Mouse (Mus musculus): ENCODE data around the gene Inpp4b. TPM values are rescaled to one million over a fixed set of nuclear protein-coding genes. Genes with fewer than 3 reads are reported as not detected.

Inpp4b gene
- total RNA-seq, 4 experiments from 2014 or later, result 10.6 to 13.5 (median 11.5) TPM

GRCm38 (mm10) chr8:81466776-81467175 lies 124.4 kb downstream of the Inpp4b start:
- DNase-seq (ENCODE audit: low spot score in 2 of 2), result no peak

- no peak for DNase-seq (ENCODE audit: low spot score in 2 of 2)
These were observed 136.3 kb downstream of the Inpp4b start for GRCm38 (mm10) chr8:81478674-81479073.

- DNase-seq (ENCODE audit: low spot score in 2 of 2), result no peak
These were observed 141.5 kb downstream of the Inpp4b start for GRCm38 (mm10) chr8:81483834-81484233.

GRCm38 (mm10) chr8:81485626-81486025 lies 143.3 kb downstream of the Inpp4b start:
- no peak for DNase-seq (ENCODE audit: low spot score in 2 of 2)

- no peak for DNase-seq (ENCODE audit: low spot score in 2 of 2)
These were observed 147.7 kb downstream of the Inpp4b start for GRCm38 (mm10) chr8:81489894-81490661.

- DNase-seq (ENCODE audit: low spot score in 2 of 2), result no peak
These were observed 148.8 kb downstream of the Inpp4b start for GRCm38 (mm10) chr8:81491097-81491705.

- DNase-seq (ENCODE audit: low spot score in 2 of 2), result no peak
These were observed 149.4 kb downstream of the Inpp4b start for GRCm38 (mm10) chr8:81491706-81492204.

- no peak for DNase-seq (ENCODE audit: low spot score in 2 of 2)
These were observed 152.5 kb downstream of the Inpp4b start for GRCm38 (mm10) chr8:81494823-81495222.

- DNase-seq (ENCODE audit: low spot score in 2 of 2), result no peak
These were observed 155.3 kb downstream of the Inpp4b start for GRCm38 (mm10) chr8:81497646-81498045.

GRCm38 (mm10) chr8:81502216-81502615 lies 159.9 kb downstream of the Inpp4b start:
- DNase-seq (ENCODE audit: low spot score in 2 of 2), result no peak

GRCm38 (mm10) chr8:81502982-81503381 lies 160.6 kb downstream of the Inpp4b start:
- DNase-seq (ENCODE audit: low spot score in 2 of 2), result no peak

- no peak for DNase-seq (ENCODE audit: low spot score in 2 of 2)
These were observed 170.5 kb downstream of the Inpp4b start for GRCm38 (mm10) chr8:81512826-81513225.

- DNase-seq (ENCODE audit: low spot score in 2 of 2), result no peak
These were observed 172.1 kb downstream of the Inpp4b start for GRCm38 (mm10) chr8:81514425-81514824.

GRCm38 (mm10) chr8:81522085-81522484 lies 179.7 kb downstream of the Inpp4b start:
- DNase-seq (ENCODE audit: low spot score in 2 of 2), result no peak

GRCm38 (mm10) chr8:81524561-81524960 lies 182.2 kb downstream of the Inpp4b start:
- no peak for DNase-seq (ENCODE audit: low spot score in 2 of 2)

GRCm38 (mm10) chr8:81527661-81528060 lies 185.3 kb downstream of the Inpp4b start:
- DNase-seq (ENCODE audit: low spot score in 2 of 2), result no peak

- DNase-seq (ENCODE audit: low spot score in 2 of 2), result no peak
These were observed 196.0 kb downstream of the Inpp4b start for GRCm38 (mm10) chr8:81538310-81538709.

- DNase-seq (ENCODE audit: low spot score in 2 of 2), result no peak
These were observed 216.2 kb downstream of the Inpp4b start for GRCm38 (mm10) chr8:81558550-81558949.

- no peak for DNase-seq (ENCODE audit: low spot score in 2 of 2)
These were observed 220.0 kb downstream of the Inpp4b start for GRCm38 (mm10) chr8:81562405-81562804.

GRCm38 (mm10) chr8:81565484-81565883 lies 223.1 kb downstream of the Inpp4b start:
- no peak for DNase-seq (ENCODE audit: low spot score in 2 of 2)

GRCm38 (mm10) chr8:81572319-81573104 lies 230.2 kb downstream of the Inpp4b start:
- DNase-seq (ENCODE audit: low spot score in 2 of 2), result no peak
